Mouse (Mus musculus) megakaryocyte-erythroid progenitor cell, adult 5-6 weeks (primary cell): Measurements from ENCODE around the gene Xkr7. TPM values are rescaled to one million over a fixed set of nuclear protein-coding genes. Genes with fewer than 3 reads are reported as not detected.

ENCODE experiments used
- ATAC-seq: replicated peaks from 2 replicates; pipeline ENCODE4 v1.8.0; 2016; ENCODE audit warnings: mild to moderate bottlenecking, inconsistent platforms; ENCODE audit not compliant: severe bottlenecking, poor library complexity, low FRiP score, low TSS enrichment
- total RNA-seq, 2 experiments: library from RNA; stranded (forward) in 1 of 2; stranded (reverse) in 1 of 2; fragments of 200-1000, 215-1000 nt in 1 of 2; fragments of >200 nt in 1 of 2; fragmentation: Nextera tagmentation in 1 of 2; gene quantifications; 2 replicates each; pipeline ENCODE4 v1.2.3; 2014 to 2017

Xkr7 gene
- total RNA-seq, 2 experiments from 2014 or later = not detected

- ATAC-seq = no peak
These were observed 1.2 kb upstream of the Xkr7 start for GRCm38 (mm10) chr2:153030422-153030821.

GRCm38 (mm10) chr2:153032083-153032842, 611 bp downstream of the Xkr7 start:
- peak; percentile 91 for ATAC-seq

- no peak for ATAC-seq
These were observed 1.3 kb downstream of the Xkr7 start for GRCm38 (mm10) chr2:153032973-153033372.

- ATAC-seq = no peak
These were observed 2.0 kb downstream of the Xkr7 start for GRCm38 (mm10) chr2:153033545-153034230.

GRCm38 (mm10) chr2:153036690-153037089, 5.0 kb downstream of the Xkr7 start:
- ATAC-seq = no peak

GRCm38 (mm10) chr2:153043886-153044285, 12.2 kb downstream of the Xkr7 start:
- no peak for ATAC-seq

- ATAC-seq = no peak
These were observed 14.2 kb downstream of the Xkr7 start for GRCm38 (mm10) chr2:153045884-153046299.

- ATAC-seq = peak; percentile 62; the same call in 1 of the 2 replicates
These were observed 16.3 kb downstream of the Xkr7 start for GRCm38 (mm10) chr2:153047828-153048465.

GRCm38 (mm10) chr2:153049288-153049996, 17.8 kb downstream of the Xkr7 start:
- ATAC-seq = no peak

GRCm38 (mm10) chr2:153049997-153050358, 18.3 kb downstream of the Xkr7 start:
- ATAC-seq = no peak

- no peak for ATAC-seq
These were observed 19.4 kb downstream of the Xkr7 start for GRCm38 (mm10) chr2:153051095-153051494.

GRCm38 (mm10) chr2:153051537-153051936, 19.9 kb downstream of the Xkr7 start:
- ATAC-seq = no peak

GRCm38 (mm10) chr2:153052700-153053351, 21.2 kb downstream of the Xkr7 start:
- ATAC-seq = peak; percentile 21; the same call in 1 of the 2 replicates

- no peak for ATAC-seq
These were observed 22.2 kb downstream of the Xkr7 start for GRCm38 (mm10) chr2:153053896-153054295.

GRCm38 (mm10) chr2:153055270-153055920, 23.7 kb downstream of the Xkr7 start:
- 0 out of 2 replicates have a peak, but pooled peaks have one; percentile 48 for ATAC-seq

GRCm38 (mm10) chr2:153058365-153058764, 26.7 kb downstream of the Xkr7 start:
- ATAC-seq = no peak

- ATAC-seq = no peak
These were observed 28.6 kb downstream of the Xkr7 start for GRCm38 (mm10) chr2:153060216-153060615.

GRCm38 (mm10) chr2:153063394-153063793, 31.7 kb downstream of the Xkr7 start:
- no peak for ATAC-seq
